Mouse (Mus musculus) neural tube, postnatal 0 days (tissue): Measurements from ENCODE around the gene Ttll6. TPM values are rescaled to one million over a fixed set of nuclear protein-coding genes. Genes with fewer than 3 reads are reported as not detected.

Experiments used
- polyA plus RNA-seq: library from polyadenylated mRNA; unstranded; fragments of >200 nt; fragmentation: Nextera tagmentation; extraction: Ambion mirVana; gene quantifications from 2 replicates; pipeline ENCODE4 v1.2.1, GENCODE M21; 2015

Gene Ttll6
- polyA plus RNA-seq: 0.25 and 0.42 TPM in 2 replicates

DNA sequence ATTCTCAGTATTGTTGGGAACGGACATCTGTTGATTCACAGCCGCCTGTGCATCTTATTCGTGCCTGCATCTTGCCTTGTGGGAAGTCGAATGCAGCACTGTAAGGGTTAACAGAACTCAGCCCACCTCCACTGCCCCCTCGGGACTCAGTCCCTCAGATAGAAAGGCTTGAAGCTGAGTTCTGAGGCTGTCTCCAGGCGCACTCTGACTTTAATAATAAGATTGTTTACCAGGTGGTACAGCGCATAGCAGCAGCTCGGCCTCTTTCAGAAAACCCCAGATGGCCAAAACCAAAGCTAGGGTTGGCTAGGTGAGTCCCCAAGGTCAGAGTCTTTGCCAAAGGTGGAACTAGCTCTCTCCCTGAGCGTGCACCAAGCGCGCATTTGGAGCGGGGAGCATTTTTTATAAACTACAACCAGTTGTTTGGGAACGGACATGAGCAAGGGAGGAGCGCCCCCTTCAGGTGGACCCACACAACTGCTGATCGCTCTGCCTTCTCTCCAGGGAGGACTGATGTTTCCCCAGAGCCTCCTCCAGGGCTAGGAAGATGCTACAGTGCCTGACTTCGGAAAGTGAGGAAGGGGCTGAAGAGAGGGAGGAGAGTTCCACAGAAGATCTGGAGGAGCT lies at the start of gene Ttll6:
TSS of gene Ttll6 (plus strand) at position 548 of the 627 bp plus-strand sequence.

DNA sequence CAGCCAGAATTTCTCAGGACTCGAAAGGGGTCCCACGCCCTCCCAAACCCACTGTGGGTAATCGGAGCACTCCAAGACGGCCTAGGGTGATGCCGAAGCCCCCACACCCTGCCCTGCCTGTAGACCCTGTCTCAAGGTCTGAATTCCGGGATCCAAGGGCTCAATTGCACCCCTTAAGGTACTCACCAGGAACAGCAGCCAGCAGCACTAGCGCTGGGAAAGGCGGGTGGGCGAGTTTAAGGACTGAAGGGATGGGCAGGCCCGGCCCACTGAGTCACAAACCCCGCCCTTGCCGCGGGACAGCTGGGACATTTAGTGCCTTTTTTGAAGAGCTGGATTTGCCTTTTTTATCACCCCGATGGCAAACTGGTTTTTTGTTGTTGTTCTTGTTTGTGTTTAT lies 21.8 kb upstream of the Ttll6 start, which contains the start of gene Calcoco2:
TSS of gene Calcoco2 (minus strand) at position 214 of the 400 bp plus-strand sequence.

DNA sequence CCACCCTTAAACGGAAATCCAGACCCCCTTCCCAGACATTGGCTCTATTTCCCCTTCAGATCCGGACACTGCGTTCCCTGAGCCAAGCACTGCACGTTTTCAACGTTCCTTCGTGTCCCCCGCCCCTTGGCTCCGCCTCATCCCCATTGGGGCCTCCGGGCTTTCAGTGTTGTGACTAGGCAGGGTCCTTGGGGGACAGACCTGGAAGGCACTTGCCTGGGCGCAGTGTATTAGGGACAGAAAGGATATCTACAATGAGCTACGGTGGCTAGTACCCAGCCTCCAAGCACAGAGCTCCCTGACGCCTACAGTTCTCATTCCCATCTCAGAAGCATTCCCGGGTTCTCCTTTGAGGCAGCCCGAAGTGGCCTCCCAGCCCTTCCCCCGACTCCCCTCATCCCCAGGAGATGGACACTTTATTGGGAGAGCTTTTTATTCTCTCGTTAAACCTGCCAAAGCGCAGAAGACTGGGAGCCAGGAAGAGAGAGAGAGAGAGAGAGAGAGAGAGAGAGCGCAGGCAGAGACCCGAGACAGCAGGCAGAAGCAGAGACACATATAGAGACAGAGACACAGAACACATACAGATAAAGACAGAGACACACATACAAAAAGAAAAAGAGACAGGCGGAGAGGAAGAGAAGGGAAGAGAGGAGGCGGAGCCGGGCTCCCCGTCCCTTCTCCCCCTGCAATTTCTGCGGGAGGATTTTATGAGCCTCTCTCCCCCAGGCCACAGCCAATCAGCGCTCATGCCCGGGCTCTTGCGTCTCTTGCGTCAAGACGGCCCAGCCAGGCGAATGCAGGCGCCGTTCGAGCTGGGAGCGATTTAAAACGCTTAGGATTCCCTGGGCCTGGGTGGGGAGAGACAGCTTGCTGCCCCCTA lies 60.2 kb downstream of the Ttll6 start, which contains the start of gene Hoxb13:
TSS of gene Hoxb13 (plus strand) at position 796 of the 880 bp plus-strand sequence.

Other genes with a start within 250 kb of the Ttll6 start
- gene B4galnt2, start 218.9 kb upstream of the Ttll6 start, polyA plus RNA-seq: not detected in 2 replicates
- 0.89 and 1.1 TPM in 2 replicates for gene Igf2bp1, start 127.8 kb upstream of the Ttll6 start, polyA plus RNA-seq
- gene Gip, start 109.2 kb upstream of the Ttll6 start, polyA plus RNA-seq: not detected in 2 replicates
- 114 and 116 TPM in 2 replicates for gene Snf8, start 98.9 kb upstream of the Ttll6 start, polyA plus RNA-seq
- 34.6 and 36.4 TPM in 2 replicates for gene Ube2z, start 68.4 kb upstream of the Ttll6 start, polyA plus RNA-seq
- 1,486 and 1,590 TPM in 2 replicates for gene Atp5g1, start 58.1 kb upstream of the Ttll6 start, polyA plus RNA-seq
- gene Calcoco2, start 21.8 kb upstream of the Ttll6 start, polyA plus RNA-seq: 0.21 TPM in 1 of 2 replicates, not detected in the other
- gene Hoxb13, start 60.5 kb downstream of the Ttll6 start, polyA plus RNA-seq: not detected in 2 replicates
- gene Hoxb9, start 137.7 kb downstream of the Ttll6 start, polyA plus RNA-seq: 52.7 and 70.5 TPM in 2 replicates
- gene Hoxb8, start 148.1 kb downstream of the Ttll6 start, polyA plus RNA-seq: 55.8 and 64.7 TPM in 2 replicates
- gene Hoxb7, start 152.8 kb downstream of the Ttll6 start, polyA plus RNA-seq: 92.0 and 93.9 TPM in 2 replicates
- gene Hoxb6, start 158.7 kb downstream of the Ttll6 start, polyA plus RNA-seq: 103 and 114 TPM in 2 replicates
- 30.8 and 34.0 TPM in 2 replicates for gene Hoxb5, start 169.6 kb downstream of the Ttll6 start, polyA plus RNA-seq
- gene Hoxb4, start 184.5 kb downstream of the Ttll6 start, polyA plus RNA-seq: 3.1 and 3.5 TPM in 2 replicates
- gene Hoxb3, start 189.5 kb downstream of the Ttll6 start, polyA plus RNA-seq: 6.7 and 8.2 TPM in 2 replicates
- gene Hoxb2, start 216.7 kb downstream of the Ttll6 start, polyA plus RNA-seq: 30.9 and 35.1 TPM in 2 replicates
- 0.42 and 0.65 TPM in 2 replicates for gene Hoxb1, start 232.0 kb downstream of the Ttll6 start, polyA plus RNA-seq